Mouse (Mus musculus) intestine, postnatal 0 days (tissue): ENCODE results near the gene Tm9sf3. TPM values are rescaled to one million over a fixed set of nuclear protein-coding genes. Genes with fewer than 3 reads are reported as not detected.

Source experiments
- ATAC-seq: fragments of 200-750 bp; cut with Nextera tagmentation; 2 replicates; pipeline ENCODE4 v1.8.0; 2017; ENCODE audit warnings: mild to moderate bottlenecking, moderate TSS enrichment, moderate library complexity
- H3K27ac ChIP-seq: fragments of 300-500 bp; sonication (generic); 2 replicates; pipeline ENCODE4 v1.5.1; 2014; ENCODE audit warnings: mild to moderate bottlenecking, low read depth, low read length, moderate library complexity
- H3K27me3 ChIP-seq: fragments of 300-500 bp; sonication (generic); replicated peaks from 2 replicates; pipeline ENCODE4 v1.6.1; 2014; ENCODE audit warnings: low read length, mixed read lengths; ENCODE audit not compliant: control insufficient read depth, insufficient read depth
- H3K36me3 ChIP-seq: fragments of 300-500 bp; sonication (generic); 2 replicates; pipeline ENCODE4 v1.6.1; 2014; ENCODE audit warnings: mild to moderate bottlenecking, moderate library complexity; ENCODE audit not compliant: control insufficient read depth, insufficient read depth
- H3K4me1 ChIP-seq: fragments of 300-500 bp; sonication (generic); replicated peaks from 2 replicates; pipeline ENCODE4 v1.6.1; 2014; ENCODE audit warnings: antibody characterized with exemption, low read length, mixed read lengths; ENCODE audit not compliant: control insufficient read depth, insufficient read depth
- H3K4me2 ChIP-seq: fragments of 300-500 bp; sonication (generic); replicated peaks from 2 replicates; pipeline ENCODE4 v1.6.1; 2014; ENCODE audit warnings: low read depth, mild to moderate bottlenecking, moderate library complexity
- H3K4me3 ChIP-seq: fragments of 300-500 bp; sonication (generic); 2 replicates; pipeline ENCODE4 v1.5.1; 2014; ENCODE audit warnings: low read depth, low read length
- H3K9ac ChIP-seq: fragments of 300-500 bp; sonication (generic); 2 replicates; pipeline ENCODE4 v1.6.1; 2014; ENCODE audit warnings: mild to moderate bottlenecking, low read depth, low read length
- H3K9me3 ChIP-seq: fragments of 300-500 bp; sonication (generic); 2 replicates; pipeline ENCODE4 v1.6.1; 2016; ENCODE audit warnings: mixed run types; ENCODE audit not compliant: control insufficient read depth
- CTCF ChIP-seq: sonication (generic); IDR thresholded peaks from 2 replicates; pipeline ENCODE4 v1.5.1; 2016; ENCODE audit warnings: low read depth, mild to moderate bottlenecking, control low read depth, antibody characterized with exemption, moderate library complexity
- WGBS: fragments of 180-500 bp; shearing (Covaris S2); extraction: QIAGEN DNeasy Blood & Tissue Kit; methylation state at CpG from one replicate; pipeline ENCODE4 v1.1.7; 2014; 5-methylcytosine and 5-hydroxymethylcytosine counted together
- polyA plus RNA-seq: library from polyadenylated mRNA; unstranded; fragments of >200 nt; fragmentation: Nextera tagmentation; extraction: Ambion mirVana; gene quantifications from 2 replicates; pipeline ENCODE4 v1.2.1, GENCODE M21; 2015

Gene Tm9sf3
- polyA plus RNA-seq, 1 experiment from 2014 or later, result 105 TPM

DNA sequence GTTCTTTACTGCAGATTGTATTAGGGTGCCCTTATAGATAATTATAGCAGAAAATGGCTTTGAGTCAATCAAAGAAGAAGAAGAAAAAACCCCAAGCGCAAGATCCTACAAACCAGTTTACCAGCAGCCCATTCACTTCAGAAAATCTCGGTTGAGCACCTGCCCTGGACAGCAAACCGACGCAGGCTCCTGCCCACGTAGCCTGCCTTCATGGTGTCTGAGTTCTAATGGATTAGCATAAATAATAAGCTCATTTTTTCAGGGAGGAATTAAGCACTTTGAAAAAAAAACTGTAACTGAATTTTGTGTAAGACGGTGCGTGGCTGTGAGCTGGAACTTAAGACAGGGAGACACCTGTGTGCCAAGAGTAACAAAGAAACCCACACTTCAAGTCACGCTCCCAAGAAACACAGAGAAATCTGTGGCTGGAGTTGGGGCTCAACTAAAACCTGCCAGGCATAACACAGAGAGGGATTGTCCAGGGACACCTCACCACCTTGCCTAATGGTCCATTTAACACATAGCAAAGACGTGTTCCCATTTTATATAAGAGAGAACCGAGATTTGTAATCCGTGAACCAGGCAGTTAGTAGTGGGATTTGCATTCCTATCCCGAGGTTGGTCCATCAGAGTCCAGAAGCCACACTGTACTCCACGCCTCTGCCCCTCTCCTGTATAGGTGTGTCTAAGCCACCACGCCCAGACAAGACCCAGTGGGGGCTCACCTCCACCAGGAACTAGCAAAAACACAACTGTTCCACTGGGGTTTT lies 98.5 kb downstream of the Tm9sf3 start:
- Histone ChIP-seq H3K4me3 (no peak overlapping the region), H3K9me3 (no peaks in the 10 kb centered on the region), H3K27ac (no peak overlapping the region), H3K27me3 (no peaks in the 10 kb centered on the region), H3K4me2 (no peak overlapping the region), H3K4me1 (no peaks in the 10 kb centered on the region), H3K9ac (no peak overlapping the region), H3K36me3 (no peaks in the 10 kb centered on the region)
- no peak for ATAC-seq
- TF ChIP-seq CTCF, result no peak
- 72% methylated on average over 14 of the region's 14 CpGs for WGBS

DNA sequence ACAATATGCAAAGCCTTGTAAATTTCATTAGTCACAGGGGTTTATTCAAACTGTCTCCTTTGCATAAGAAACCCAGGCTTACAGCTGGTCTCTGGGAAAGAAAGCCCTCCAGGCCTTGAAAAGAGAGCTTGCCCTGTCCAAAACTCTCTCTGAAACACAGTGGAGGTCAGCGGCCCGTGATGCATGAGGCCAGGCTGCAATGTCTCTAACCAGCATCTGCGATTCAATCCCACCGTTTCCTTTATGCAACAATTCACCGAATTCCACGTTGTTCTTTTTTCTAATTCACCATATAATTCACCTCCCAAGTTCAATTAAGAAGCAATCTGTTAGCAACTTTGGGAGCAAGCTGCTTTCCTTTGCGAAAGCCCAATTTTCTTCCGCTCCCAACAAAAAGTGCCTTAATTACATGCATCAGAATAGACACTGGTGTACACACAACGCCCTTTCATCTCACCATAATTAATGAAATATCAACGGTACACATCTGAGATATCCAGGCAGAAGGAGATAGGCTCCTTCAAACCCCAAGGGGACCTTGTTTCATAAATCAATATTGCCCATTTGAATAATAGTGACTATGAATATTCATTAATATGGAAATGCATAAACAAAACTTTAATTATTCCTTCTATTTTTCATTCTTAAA lies 99.2 kb downstream of the Tm9sf3 start:
- Histone ChIP-seq H3K9ac (no peak overlapping the region), H3K4me1 (no peaks in the 10 kb centered on the region), H3K4me3 (no peak overlapping the region), H3K9me3 (no peaks in the 10 kb centered on the region), H3K27ac (no peak overlapping the region), H3K4me2 (no peak overlapping the region), H3K27me3 (no peaks in the 10 kb centered on the region), H3K36me3 (no peaks in the 10 kb centered on the region)
- ATAC-seq, result no peak
- TF ChIP-seq CTCF, result no peak
- WGBS, result 83% methylated on average over 10 of the region's 10 CpGs

Other genes with a start within 250 kb of the Tm9sf3 start
- gene Dntt, start 234.7 kb downstream of the Tm9sf3 start, polyA plus RNA-seq, result not detected in 2 replicates
- not detected in 2 replicates for gene Opalin, start 186.9 kb downstream of the Tm9sf3 start, polyA plus RNA-seq
- gene Tll2, start 57.2 kb downstream of the Tm9sf3 start, polyA plus RNA-seq, result 0.10 TPM in 2 replicates
- gene Pik3ap1, start 121.1 kb upstream of the Tm9sf3 start, polyA plus RNA-seq, result 2.0 and 2.2 TPM in 2 replicates
- 16.0 and 18.4 TPM in 2 replicates for gene Lcor, start 218.6 kb upstream of the Tm9sf3 start, polyA plus RNA-seq